Mouse (Mus musculus): Measurements from ENCODE around the gene Rgs6. TPM values are rescaled to one million over a fixed set of nuclear protein-coding genes. Genes with fewer than 3 reads are reported as not detected.

The Rgs6 gene
- total and polyA plus RNA-seq, 3 experiments, result 7.3 to 12.6 (median 10.2) TPM

DNA sequence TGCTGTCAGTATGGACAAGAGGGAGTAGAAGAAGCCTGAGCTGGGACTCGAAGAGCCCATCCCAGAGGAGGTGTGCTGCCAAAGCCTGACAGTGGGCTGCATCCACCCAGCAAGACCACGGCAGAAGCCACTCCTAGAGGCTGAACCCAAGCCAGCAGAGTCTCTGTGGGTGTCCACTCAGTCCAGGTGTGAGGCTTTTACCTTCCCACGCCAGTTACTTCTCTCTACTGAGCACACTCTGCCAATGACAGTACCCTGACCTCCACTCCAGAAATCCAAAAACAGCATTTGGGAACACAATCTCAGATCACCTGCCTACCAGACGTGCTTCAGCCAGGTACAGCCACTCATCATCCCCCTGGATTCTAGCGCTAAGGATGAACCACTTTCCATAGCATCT, 619.4 kb downstream of the Rgs6 start:
- intact Hi-C loops (cut with DNase I), result no loop called here
- Histone ChIP-seq H3K27me3 (ENCODE audit: control insufficient read depth, insufficient read depth, low read length) (no peaks in the 10 kb centered on the region), H3K79me2 (replicated peaks; ENCODE audit: control insufficient read depth, insufficient read depth, low read length) (no peaks in the 10 kb centered on the region), H3K4me1 (ENCODE audit: control insufficient read depth, insufficient read depth, low read length) (peaks cover 3% of the 10 kb centered on the region), H3K27ac (no peak overlapping the region), H3K9ac (ENCODE audit: low read depth, low read length) (no peak overlapping the region), H3K36me3 (ENCODE audit: control insufficient read depth, insufficient read depth, low read length) (no peaks in the 10 kb centered on the region), H3K4me3 (no peak overlapping the region)
- TF ChIP-seq POLR2A (IDR thresholded peaks at IDR 0.05; ENCODE audit: insufficient read depth, low read depth, low read length) (no peak), CTCF (IDR thresholded peaks at IDR 0.05) (no peak), EP300 (IDR thresholded peaks at IDR 0.05; ENCODE audit: insufficient read depth, low read depth, low read length) (no peak)
- 73% methylated on average over 5 of the region's 5 CpGs for WGBS
- DNase-seq, result no peak

DNA sequence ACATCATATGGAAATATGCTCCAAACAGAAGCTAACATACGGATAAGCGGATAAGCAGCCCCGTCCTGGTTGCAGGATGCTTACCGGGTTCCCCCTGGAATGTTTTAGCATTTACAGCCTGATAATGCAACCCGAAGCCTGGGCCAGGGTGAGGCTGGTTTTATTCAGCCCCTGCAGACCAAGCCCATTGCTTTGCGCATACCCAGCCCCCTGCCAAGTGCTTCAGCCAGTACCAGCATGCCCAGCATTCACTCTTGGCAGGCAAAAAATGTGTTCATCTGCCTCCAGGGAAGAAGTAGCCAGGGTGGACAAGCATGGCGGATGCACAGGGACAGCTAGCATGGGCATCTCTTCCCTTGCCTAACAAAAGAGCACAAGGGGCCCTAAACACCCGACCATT, 619.9 kb downstream of the Rgs6 start:
- Histone ChIP-seq H3K9ac (ENCODE audit: low read depth, low read length) (no peak overlapping the region), H3K4me1 (ENCODE audit: control insufficient read depth, insufficient read depth, low read length) (peaks cover 3% of the 10 kb centered on the region), H3K36me3 (ENCODE audit: control insufficient read depth, insufficient read depth, low read length) (no peaks in the 10 kb centered on the region), H3K27me3 (ENCODE audit: control insufficient read depth, insufficient read depth, low read length) (no peaks in the 10 kb centered on the region), H3K79me2 (replicated peaks; ENCODE audit: control insufficient read depth, insufficient read depth, low read length) (no peaks in the 10 kb centered on the region), H3K27ac (no peak overlapping the region), H3K4me3 (no peak overlapping the region)
- 52% methylated on average over 8 of the region's 8 CpGs for WGBS
- TF ChIP-seq POLR2A (IDR thresholded peaks at IDR 0.05; ENCODE audit: insufficient read depth, low read depth, low read length) (no peak), EP300 (IDR thresholded peaks at IDR 0.05; ENCODE audit: insufficient read depth, low read depth, low read length) (no peak), CTCF (IDR thresholded peaks at IDR 0.05) (no peak)
- no peak for DNase-seq
- intact Hi-C loops (cut with DNase I), result no loop called here

DNA sequence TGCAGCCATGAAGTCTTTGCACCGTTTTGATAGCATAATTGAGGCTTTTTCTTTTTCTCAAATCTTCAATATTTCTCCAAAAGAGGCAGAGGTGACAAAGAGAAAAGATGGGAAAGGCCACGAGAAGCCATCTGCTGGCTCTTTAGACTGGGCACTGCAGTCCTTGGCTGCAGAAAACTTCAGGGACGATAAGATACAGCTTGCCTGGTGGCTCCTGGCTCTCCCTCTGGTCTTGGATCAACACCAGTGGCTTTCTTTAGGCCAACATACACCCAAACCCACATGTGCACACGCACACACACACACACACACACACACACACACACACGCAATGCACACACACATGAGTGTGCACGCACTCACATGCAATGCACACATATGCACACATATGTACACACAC, 620.7 kb downstream of the Rgs6 start:
- Histone ChIP-seq H3K27ac (no peak overlapping the region), H3K4me1 (ENCODE audit: control insufficient read depth, insufficient read depth, low read length) (peaks cover 3% of the 10 kb centered on the region), H3K79me2 (replicated peaks; ENCODE audit: control insufficient read depth, insufficient read depth, low read length) (no peaks in the 10 kb centered on the region), H3K9ac (ENCODE audit: low read depth, low read length) (no peak overlapping the region), H3K27me3 (ENCODE audit: control insufficient read depth, insufficient read depth, low read length) (no peaks in the 10 kb centered on the region), H3K36me3 (ENCODE audit: control insufficient read depth, insufficient read depth, low read length) (no peaks in the 10 kb centered on the region), H3K4me3 (no peak overlapping the region)
- TF ChIP-seq CTCF (IDR thresholded peaks at IDR 0.05), result no peak
- TF ChIP-seq EP300 (IDR thresholded peaks at IDR 0.05; ENCODE audit: insufficient read depth, low read depth, low read length), result no peak
- TF ChIP-seq POLR2A (IDR thresholded peaks at IDR 0.05; ENCODE audit: insufficient read depth, low read depth, low read length), result no peak
- intact Hi-C loops (cut with DNase I), result no loop called here
- no peak for DNase-seq
- WGBS, result 61% methylated on average over 6 of the region's 6 CpGs

DNA sequence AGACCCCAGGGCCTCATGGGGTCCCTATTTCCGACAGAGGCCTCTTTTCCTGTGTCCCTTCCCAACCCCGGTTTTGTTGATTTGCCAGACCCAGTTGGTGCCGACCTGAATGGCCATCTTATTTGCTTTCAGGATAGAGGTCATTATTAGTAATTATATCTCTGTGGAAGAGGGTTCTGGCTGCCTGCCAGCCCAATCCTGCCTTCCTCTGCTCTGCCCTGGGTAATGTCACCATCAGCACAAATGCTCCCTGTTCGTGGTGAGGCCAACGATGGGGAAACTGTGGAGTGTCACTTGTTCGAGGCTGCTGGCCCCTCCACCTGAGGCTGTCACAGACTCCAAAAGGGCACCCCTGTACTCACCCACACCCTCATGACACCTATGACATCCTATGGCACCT, 621.4 kb downstream of the Rgs6 start:
- Histone ChIP-seq H3K4me1 (ENCODE audit: control insufficient read depth, insufficient read depth, low read length) (peaks cover 3% of the 10 kb centered on the region), H3K27ac (no peak overlapping the region), H3K27me3 (ENCODE audit: control insufficient read depth, insufficient read depth, low read length) (no peaks in the 10 kb centered on the region), H3K4me3 (no peak overlapping the region), H3K36me3 (ENCODE audit: control insufficient read depth, insufficient read depth, low read length) (no peaks in the 10 kb centered on the region), H3K79me2 (replicated peaks; ENCODE audit: control insufficient read depth, insufficient read depth, low read length) (no peaks in the 10 kb centered on the region), H3K9ac (ENCODE audit: low read depth, low read length) (no peak overlapping the region)
- intact Hi-C loops (cut with DNase I), result no loop called here
- TF ChIP-seq POLR2A (IDR thresholded peaks at IDR 0.05; ENCODE audit: insufficient read depth, low read depth, low read length), result no peak
- TF ChIP-seq CTCF (IDR thresholded peaks at IDR 0.05), result no peak
- DNase-seq, result peak; percentile 32 to 35
- 25% methylated on average over 6 of the region's 6 CpGs for WGBS

DNA sequence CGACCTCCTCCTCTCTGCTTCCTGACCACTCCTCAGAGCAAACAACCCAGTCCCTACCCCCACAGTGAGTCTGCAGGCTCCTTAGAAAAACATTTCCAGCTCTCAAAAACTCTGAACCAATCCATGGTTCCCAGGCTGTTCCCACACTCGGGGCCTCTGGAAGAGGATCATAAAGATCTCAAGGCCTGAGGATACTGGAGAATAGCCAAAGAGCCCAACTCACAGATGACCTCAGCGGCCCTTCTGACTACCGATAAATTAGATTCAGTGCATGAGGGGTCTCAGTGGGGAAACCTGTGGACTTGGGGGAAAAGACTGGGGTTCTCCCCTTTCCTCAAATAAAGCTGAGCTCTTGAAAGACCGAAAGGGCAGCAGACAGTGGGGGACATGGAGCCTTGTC, 622.2 kb downstream of the Rgs6 start:
- no peak for TF ChIP-seq EP300 (IDR thresholded peaks at IDR 0.05; ENCODE audit: insufficient read depth, low read depth, low read length)
- TF ChIP-seq CTCF (IDR thresholded peaks at IDR 0.05), result no peak
- 74% methylated on average over 5 of the region's 5 CpGs for WGBS
- Histone ChIP-seq H3K27me3 (ENCODE audit: control insufficient read depth, insufficient read depth, low read length) (no peaks in the 10 kb centered on the region), H3K4me3 (no peak overlapping the region), H3K4me1 (ENCODE audit: control insufficient read depth, insufficient read depth, low read length) (peaks cover 3% of the 10 kb centered on the region), H3K9ac (ENCODE audit: low read depth, low read length) (no peak overlapping the region), H3K79me2 (replicated peaks; ENCODE audit: control insufficient read depth, insufficient read depth, low read length) (no peaks in the 10 kb centered on the region), H3K36me3 (ENCODE audit: control insufficient read depth, insufficient read depth, low read length) (no peaks in the 10 kb centered on the region), H3K27ac (no peak overlapping the region)
- intact Hi-C loops (cut with DNase I), result loop anchor here (5.0 kb wide), 1 partner anchor 292 kb away; no protein-coding TSS in a partner anchor
- DNase-seq, result no peak

DNA sequence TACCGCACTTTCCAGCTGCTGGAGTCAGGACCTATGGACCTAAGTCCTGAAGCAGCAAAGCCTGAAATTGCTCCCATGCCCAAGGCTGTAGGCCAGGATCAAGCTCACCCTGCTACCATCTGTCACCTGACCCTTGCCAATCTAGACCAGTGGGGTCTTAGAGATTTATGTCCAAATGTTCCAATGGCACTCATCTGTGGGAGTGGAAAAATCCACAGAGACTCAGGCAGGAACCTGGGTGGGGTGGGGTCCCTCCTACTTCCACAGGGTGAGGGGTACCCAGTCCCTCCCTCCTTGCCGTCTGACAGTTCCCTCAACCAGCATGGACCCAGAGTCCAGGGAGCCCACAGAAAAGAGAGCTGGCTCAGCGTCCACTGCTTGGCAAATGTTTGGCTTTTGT, 622.6 kb downstream of the Rgs6 start:
- no peak overlapping the region for H3K4me3 ChIP-seq
- intact Hi-C loops (cut with DNase I), result loop anchor here (5.0 kb wide), 1 partner anchor 292 kb away; no protein-coding TSS in a partner anchor
- peaks cover 3% of the 10 kb centered on the region for H3K4me1 ChIP-seq (ENCODE audit: control insufficient read depth, insufficient read depth, low read length)
- DNase-seq, result no peak
- no peaks in the 10 kb centered on the region for H3K79me2 ChIP-seq (replicated peaks; ENCODE audit: control insufficient read depth, insufficient read depth, low read length)
- WGBS, result 86% methylated on average over 3 of the region's 3 CpGs
- TF ChIP-seq POLR2A (IDR thresholded peaks at IDR 0.05; ENCODE audit: insufficient read depth, low read depth, low read length) (no peak), CTCF (IDR thresholded peaks at IDR 0.05) (no peak), EP300 (IDR thresholded peaks at IDR 0.05; ENCODE audit: insufficient read depth, low read depth, low read length) (no peak)
- no peak overlapping the region for H3K9ac ChIP-seq (ENCODE audit: low read depth, low read length)
- no peak overlapping the region for H3K27ac ChIP-seq
- H3K27me3 ChIP-seq (ENCODE audit: control insufficient read depth, insufficient read depth, low read length), result no peaks in the 10 kb centered on the region
- H3K36me3 ChIP-seq (ENCODE audit: control insufficient read depth, insufficient read depth, low read length), result no peaks in the 10 kb centered on the region

All from heart, adult 2 months (tissue).